Mouse (Mus musculus) right cerebral cortex, postnatal 36 days (tissue): Measurements from ENCODE around the gene Gm4187.
"Not testable (repeated sequence)": the region's sequence is repeated elsewhere in the genome, so short reads cannot be mapped to it uniquely, and the experiment has no call there.

ENCODE experiments used
- DNase-seq, 2 experiments: peaks; one replicate each; pipeline ENCODE4 v3.0.0; 2022; ENCODE audit warnings: low spot score in 2 of 2, mixed read lengths in 1 of 2

Gene Gm4187

DNA sequence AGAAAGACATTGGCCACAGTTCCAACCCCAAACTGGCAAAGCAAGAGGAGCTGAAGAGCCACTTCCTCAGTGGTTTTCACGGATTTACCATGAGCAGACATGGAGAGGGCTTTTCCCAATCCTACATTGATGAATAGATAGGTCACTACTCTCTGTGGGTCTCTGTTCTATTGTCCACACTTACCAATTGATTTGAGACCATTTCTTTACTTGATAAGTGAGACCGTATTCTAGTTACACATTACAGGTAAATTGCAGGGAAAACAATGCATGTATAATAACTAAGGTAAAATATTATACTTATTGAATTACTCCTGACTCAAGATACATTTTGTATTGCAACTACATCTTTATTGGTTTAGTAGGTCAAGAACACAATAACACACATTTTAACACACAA lies at the start of gene Gm4187:
TSS of gene Gm4187 (minus strand) at position 101 of the 400 bp plus-strand sequence.
- not testable (repeated sequence) for DNase-seq

GRCm38 (mm10) chr7:22370939-22371338 lies 41.4 kb upstream of the Gm4187 start, which contains the start of gene Gm8660:
Gene Gm8660, minus strand, starts transcription at chr7:22371039.
- DNase-seq = not testable (repeated sequence)
